Mouse (Mus musculus) ovary, postnatal 36 days (tissue): ENCODE measurements at regions not wholly inside any gene's neighbourhood (a gene's known extent, or its start where the extent isn't known, plus 50 kb on each side); places are given as distances from the start of the nearest gene placed in this dataset.

Experiments
- DNase-seq: peaks from one replicate; pipeline ENCODE4 v3.0.0; 2022; ENCODE audit warnings: low spot score, mixed read lengths

GRCm38 (mm10) chr1:193787417-193787816 is 417.3 kb upstream of the Camk1g start:
- no peak for DNase-seq

GRCm38 (mm10) chr1:193784966-193785365 is 414.9 kb upstream of the Camk1g start:
- no peak for DNase-seq

GRCm38 (mm10) chr1:193784526-193784925 is 414.4 kb upstream of the Camk1g start:
- no peak for DNase-seq

GRCm38 (mm10) chr1:193778181-193778580 is 408.1 kb upstream of the Camk1g start:
- DNase-seq = no peak

GRCm38 (mm10) chr1:193769546-193769945 is 399.4 kb upstream of the Camk1g start:
- no peak for DNase-seq

GRCm38 (mm10) chr1:193764103-193764502 is 394.0 kb upstream of the Camk1g start:
- no peak for DNase-seq

- no peak for DNase-seq
These were observed 381.7 kb upstream of the Camk1g start for GRCm38 (mm10) chr1:193751819-193752251.

GRCm38 (mm10) chr1:193750929-193751328 is 380.8 kb upstream of the Camk1g start:
- no peak for DNase-seq

GRCm38 (mm10) chr1:193747426-193747960 is 377.4 kb upstream of the Camk1g start:
- no peak for DNase-seq

- no peak for DNase-seq
These were observed 372.6 kb upstream of the Camk1g start for GRCm38 (mm10) chr1:193742688-193743087.

GRCm38 (mm10) chr1:193738821-193739220 is 368.7 kb upstream of the Camk1g start:
- DNase-seq = peak; percentile 7

GRCm38 (mm10) chr1:193735949-193736518 is 365.9 kb upstream of the Camk1g start:
- no peak for DNase-seq

GRCm38 (mm10) chr1:193734014-193734763 is 364.1 kb upstream of the Camk1g start:
- DNase-seq = no peak

- DNase-seq = no peak
These were observed 363.3 kb upstream of the Camk1g start for GRCm38 (mm10) chr1:193733402-193733801.

- no peak for DNase-seq
These were observed 362.0 kb upstream of the Camk1g start for GRCm38 (mm10) chr1:193732113-193732512.

- no peak for DNase-seq
These were observed 351.8 kb upstream of the Camk1g start for GRCm38 (mm10) chr1:193721850-193722249.

GRCm38 (mm10) chr1:193720420-193720851 is 350.3 kb upstream of the Camk1g start:
- DNase-seq = no peak

GRCm38 (mm10) chr1:193715328-193715727 is 345.2 kb upstream of the Camk1g start:
- no peak for DNase-seq

GRCm38 (mm10) chr1:193714631-193715030 is 344.5 kb upstream of the Camk1g start:
- no peak for DNase-seq

- DNase-seq = no peak
These were observed 335.1 kb upstream of the Camk1g start for GRCm38 (mm10) chr1:193705205-193705604.

GRCm38 (mm10) chr1:193702707-193703419 is 332.8 kb upstream of the Camk1g start:
- DNase-seq = peak; percentile 22

- DNase-seq = no peak
These were observed 330.1 kb upstream of the Camk1g start for GRCm38 (mm10) chr1:193700217-193700616.
